Mouse (Mus musculus): ENCODE results near the gene Zfyve21. TPM values are rescaled to one million over a fixed set of nuclear protein-coding genes. Genes with fewer than 3 reads are reported as not detected.

Gene Zfyve21
- total RNA-seq, 2 experiments from 2014 or later = 15.1 to 18.6 TPM

GRCm38 (mm10) chr12:111795180-111795895 lies 18.6 kb upstream of the Zfyve21 start:
- DNase-seq = peak; percentile 57

DNA sequence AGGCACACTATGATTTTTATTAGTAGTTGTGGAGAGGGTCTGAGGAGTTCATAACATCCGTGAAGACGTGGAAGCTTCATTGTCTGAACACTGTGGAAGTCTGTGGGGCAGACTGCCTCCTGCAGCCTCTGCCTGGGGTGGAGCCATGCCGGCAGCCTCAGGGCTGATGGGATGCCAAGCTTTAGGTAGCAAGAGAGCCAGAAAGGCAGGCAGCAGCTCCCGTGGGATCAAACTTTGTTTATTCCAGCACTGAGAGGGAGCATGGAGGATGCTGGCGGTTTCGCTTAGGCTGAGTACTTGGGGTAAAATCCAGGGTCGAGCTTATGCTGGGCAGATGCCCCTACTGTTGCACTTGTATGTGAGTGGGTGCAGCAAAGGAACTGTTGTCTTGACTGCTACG lies 16.7 kb upstream of the Zfyve21 start:
- intact Hi-C loops (cut with DNase I; ENCODE audit: low total_unique reads) = no loop called here
- no peak for DNase-seq

More at GRCm38 (mm10) chr12:111795180-111795895, 18.6 kb upstream of the Zfyve21 start:
- intact Hi-C loops (cut with DNase I; ENCODE audit: low total_unique reads) = no loop called here

GRCm38 (mm10) chr12:111798493-111798892 lies 15.5 kb upstream of the Zfyve21 start:
- no peak for DNase-seq
- intact Hi-C loops (cut with DNase I; ENCODE audit: low total_unique reads) = no loop called here

GRCm38 (mm10) chr12:111800459-111801183 lies 13.3 kb upstream of the Zfyve21 start:
- DNase-seq = no peak
- intact Hi-C loops (cut with DNase I; ENCODE audit: low total_unique reads) = no loop called here

- DNase-seq = no peak
- intact Hi-C loops (cut with DNase I; ENCODE audit: low total_unique reads) = no loop called here
Observed at GRCm38 (mm10) chr12:111803538-111803937, 10.4 kb upstream of the Zfyve21 start.

DNA sequence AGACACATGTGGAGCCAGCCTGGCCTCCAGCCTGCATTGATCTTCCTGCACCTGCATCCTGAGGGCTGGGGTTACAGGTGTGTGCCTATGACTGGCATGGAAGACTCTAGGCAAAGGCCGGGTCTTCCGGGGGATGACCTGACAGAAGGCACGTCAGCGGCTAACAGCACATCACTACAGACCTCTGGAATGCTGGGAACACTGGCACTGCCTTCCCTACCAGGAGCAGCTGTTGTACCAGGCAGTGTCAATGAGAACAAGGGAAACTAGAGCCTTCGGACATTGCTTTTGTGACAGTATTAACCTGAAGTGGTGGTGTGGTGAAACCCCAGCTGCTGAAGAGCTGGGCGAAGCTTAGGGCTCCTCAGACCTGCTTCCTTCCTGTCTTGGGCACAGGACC lies 5.2 kb upstream of the Zfyve21 start:
- intact Hi-C loops (cut with DNase I; ENCODE audit: low total_unique reads) = no loop called here
- no peak for DNase-seq

GRCm38 (mm10) chr12:111809762-111810161 lies 4.2 kb upstream of the Zfyve21 start:
- peak; percentile 91 for DNase-seq
- intact Hi-C loops (cut with DNase I; ENCODE audit: low total_unique reads) = no loop called here

DNA sequence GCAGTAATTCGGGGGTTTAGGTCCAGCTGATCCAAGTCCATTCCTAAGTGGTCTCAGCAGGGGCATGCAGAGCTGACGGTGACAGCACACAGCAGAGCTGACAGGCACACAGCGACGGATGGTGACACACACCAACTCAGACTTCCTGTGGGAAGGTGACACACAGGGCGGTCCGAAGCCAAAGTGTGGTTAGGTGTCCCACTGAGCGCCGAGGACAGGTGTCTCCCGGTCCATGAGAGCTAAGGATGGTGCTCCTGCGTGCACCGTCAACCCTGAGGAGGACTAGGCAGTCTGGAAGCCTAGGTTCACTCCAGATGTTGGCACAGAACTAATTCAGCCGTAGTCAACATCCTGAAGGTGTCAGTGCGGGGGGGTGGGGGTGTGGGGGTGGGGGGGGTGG lies 1.9 kb upstream of the Zfyve21 start:
- intact Hi-C loops (cut with DNase I; ENCODE audit: low total_unique reads) = no loop called here

GRCm38 (mm10) chr12:111812611-111813010 lies 1.4 kb upstream of the Zfyve21 start:
- intact Hi-C loops (cut with DNase I; ENCODE audit: low total_unique reads) = no loop called here
- DNase-seq = no peak

More for the DNA sequence above, 1.9 kb upstream of the Zfyve21 start:
- no peak for DNase-seq

DNA sequence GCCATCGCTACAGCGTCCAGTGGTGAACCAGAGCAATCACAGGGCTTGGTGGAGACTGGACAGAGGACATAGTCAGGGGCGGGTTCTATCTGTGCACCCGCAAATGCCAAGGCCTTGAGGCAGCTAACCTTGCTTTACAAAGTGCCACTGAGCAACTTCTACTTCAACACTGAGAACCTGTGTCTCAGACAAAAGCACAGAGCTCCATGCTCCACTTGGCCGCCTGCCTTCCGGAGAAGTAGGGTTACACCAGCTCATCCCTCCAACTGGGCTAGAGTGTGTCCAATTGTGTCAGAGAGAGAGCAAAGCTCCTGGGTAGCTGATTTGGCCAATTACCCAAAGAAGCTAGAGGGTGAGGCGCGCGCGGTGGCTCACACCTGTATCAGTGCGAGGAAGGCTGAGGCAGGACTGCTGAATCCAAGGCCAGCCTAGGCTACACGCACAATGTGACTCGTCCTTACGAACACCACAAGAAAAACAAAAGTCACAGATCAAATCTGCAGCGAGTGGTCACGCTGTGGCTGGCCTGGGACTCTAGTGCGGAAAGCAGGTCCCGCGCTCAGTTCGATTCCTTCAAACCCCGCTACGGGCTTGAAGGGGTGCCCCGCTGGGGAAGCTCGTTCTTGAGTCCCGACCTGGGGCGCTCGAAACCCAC lies 732 bp upstream of the Zfyve21 start:
- intact Hi-C loops (cut with DNase I; ENCODE audit: low total_unique reads) = no loop called here
- no peak for DNase-seq

DNA sequence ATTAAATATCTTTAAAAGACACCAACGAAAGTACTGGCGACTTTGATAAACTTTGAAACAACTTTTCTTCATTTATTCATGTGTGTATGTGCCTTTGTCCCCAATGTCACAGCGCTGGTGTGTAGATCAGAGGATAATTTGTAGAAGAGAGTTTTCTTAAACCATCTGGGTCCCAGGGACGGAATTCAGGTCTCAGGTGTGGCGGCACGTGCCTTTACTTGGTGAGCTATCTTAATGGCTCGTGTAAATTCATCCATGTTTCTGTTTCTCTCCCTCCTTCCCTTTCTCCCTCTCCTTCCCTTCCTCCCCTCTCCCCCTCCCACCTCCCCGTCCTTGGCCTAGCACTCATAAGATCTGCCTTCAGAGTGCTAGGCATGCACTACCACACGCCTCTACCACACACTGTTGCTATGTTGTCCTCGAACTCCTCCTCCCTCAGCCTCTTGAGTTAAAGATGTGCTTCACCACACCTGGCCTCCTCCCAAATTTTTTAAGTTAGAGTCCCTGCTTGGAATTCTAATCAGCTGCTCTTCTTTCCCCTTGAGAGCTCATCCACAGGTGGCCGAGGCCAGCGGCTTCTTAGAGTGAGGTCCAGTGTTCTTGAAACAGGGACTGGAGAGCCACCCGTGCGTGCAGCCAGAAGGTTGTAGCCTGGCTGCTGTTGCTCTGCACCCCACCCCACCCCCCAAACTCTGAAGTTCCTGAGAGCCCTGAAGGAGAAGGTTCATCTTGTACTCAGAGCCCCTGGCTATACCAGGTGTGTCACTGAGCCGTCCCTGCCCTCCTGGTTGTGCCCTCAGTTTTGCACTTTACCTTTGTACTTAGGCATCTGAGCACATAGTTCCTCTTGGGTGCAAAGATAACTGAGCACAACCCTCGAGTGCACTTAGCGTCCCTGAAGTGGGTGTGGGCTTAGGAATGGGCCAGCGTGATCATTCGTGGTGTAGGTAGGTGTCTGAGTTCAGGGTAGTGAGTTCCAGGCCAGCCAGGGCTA lies 1.1 kb downstream of the Zfyve21 start:
- intact Hi-C loops (cut with DNase I; ENCODE audit: low total_unique reads) = no loop called here
- no peak for DNase-seq

- peak; percentile 52 for DNase-seq
Observed at GRCm38 (mm10) chr12:111816528-111816927, 2.6 kb downstream of the Zfyve21 start.

GRCm38 (mm10) chr12:111816967-111817366 lies 3.0 kb downstream of the Zfyve21 start:
- no peak for DNase-seq
- intact Hi-C loops (cut with DNase I; ENCODE audit: low total_unique reads) = no loop called here

More at GRCm38 (mm10) chr12:111816528-111816927, 2.6 kb downstream of the Zfyve21 start:
- intact Hi-C loops (cut with DNase I; ENCODE audit: low total_unique reads) = no loop called here

- intact Hi-C loops (cut with DNase I; ENCODE audit: low total_unique reads) = no loop called here
- DNase-seq = no peak
Observed at GRCm38 (mm10) chr12:111817991-111818390, 4.0 kb downstream of the Zfyve21 start.

- no peak for DNase-seq
- intact Hi-C loops (cut with DNase I; ENCODE audit: low total_unique reads) = no loop called here
Observed at GRCm38 (mm10) chr12:111819936-111820335, 6.0 kb downstream of the Zfyve21 start.

DNA sequence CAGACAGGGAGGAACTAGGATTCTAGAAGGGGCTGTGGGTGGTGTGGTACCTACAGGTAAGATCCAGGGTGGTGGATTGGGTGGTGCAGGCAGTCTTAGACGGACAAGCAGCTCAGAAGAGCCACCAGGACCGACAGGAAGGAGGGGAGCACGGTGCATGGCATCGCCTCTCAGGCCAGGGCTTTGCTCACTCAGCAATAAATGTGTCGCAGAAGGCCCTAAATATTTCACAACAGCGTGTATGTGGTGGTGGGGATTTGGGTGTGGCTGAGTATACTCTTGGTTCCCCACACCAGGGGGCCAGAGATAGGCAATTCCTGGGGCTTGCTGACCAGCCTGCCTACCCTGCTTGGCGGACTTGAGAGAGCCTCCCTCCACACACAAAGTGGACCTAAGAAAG lies 6.7 kb downstream of the Zfyve21 start:
- DNase-seq = no peak
- intact Hi-C loops (cut with DNase I; ENCODE audit: low total_unique reads) = no loop called here

- no peak for DNase-seq
- intact Hi-C loops (cut with DNase I; ENCODE audit: low total_unique reads) = no loop called here
Observed at GRCm38 (mm10) chr12:111821931-111822330, 8.0 kb downstream of the Zfyve21 start.

DNA sequence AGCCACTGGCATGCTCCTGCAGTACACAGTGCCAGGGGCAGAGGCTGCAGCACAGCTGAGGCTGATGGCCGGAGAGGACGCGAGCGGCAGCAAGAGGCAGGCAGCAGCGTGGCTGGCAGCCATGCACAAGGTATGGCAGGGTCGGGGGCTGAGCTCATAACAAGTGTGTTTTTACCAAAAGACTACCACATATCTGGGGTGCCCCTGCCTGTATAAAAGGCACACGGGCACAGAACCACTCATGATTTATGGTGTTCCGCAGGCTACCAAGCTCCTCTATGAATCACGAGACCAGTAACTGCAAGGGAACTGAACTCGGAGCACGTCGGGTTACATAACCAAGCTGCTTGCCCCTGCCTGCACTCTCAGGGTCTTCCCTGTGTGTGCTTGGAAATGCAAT lies 13.6 kb downstream of the Zfyve21 start:
- intact Hi-C loops (cut with DNase I; ENCODE audit: low total_unique reads) = no loop called here
- DNase-seq = no peak

DNA sequence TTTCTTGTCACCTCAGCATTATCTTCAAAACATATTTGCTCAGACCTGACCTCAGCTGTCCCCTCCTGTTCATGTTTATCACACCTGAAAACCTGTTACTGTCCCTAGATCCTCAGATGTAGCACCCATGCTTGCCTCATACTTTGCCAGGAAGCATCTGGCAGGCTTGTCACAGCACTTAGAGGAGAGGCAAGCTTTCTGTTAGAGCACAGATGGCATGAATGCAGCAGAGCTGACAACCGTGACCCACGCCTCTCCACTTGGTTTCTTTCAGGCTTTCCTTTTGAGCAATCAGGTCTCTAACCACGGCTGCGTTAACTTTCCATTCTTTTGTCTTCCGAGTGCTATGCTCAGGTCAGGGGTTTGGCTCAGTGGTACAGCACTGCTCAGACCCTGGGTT lies 15.5 kb downstream of the Zfyve21 start:
- intact Hi-C loops (cut with DNase I; ENCODE audit: low total_unique reads) = no loop called here
- no peak for DNase-seq

Data from gastrocnemius, postnatal 14 days (tissue).